Mouse (Mus musculus) stomach, postnatal 0 days (tissue): ENCODE data around the gene Zswim1. TPM values are rescaled to one million over a fixed set of nuclear protein-coding genes. Genes with fewer than 3 reads are reported as not detected.

ENCODE experiments used
- ATAC-seq: fragments of 200-750 bp; cut with Nextera tagmentation; 2 replicates; pipeline ENCODE4 v1.8.0; 2017; ENCODE audit not compliant: low FRiP score, low TSS enrichment
- DNase-seq: peaks from one replicate; pipeline ENCODE4 v3.0.0-alpha.2; 2016; ENCODE audit warnings: low spot score
- H3K27ac ChIP-seq: fragments of 300-500 bp; sonication (generic); replicated peaks from 2 replicates; pipeline ENCODE4 v1.5.1; 2014; ENCODE audit warnings: mild to moderate bottlenecking, control low read depth
- H3K27me3 ChIP-seq: fragments of 300-500 bp; sonication (generic); 2 replicates; pipeline ENCODE4 v1.6.1; 2014; ENCODE audit warnings: low read length; ENCODE audit not compliant: control insufficient read depth, insufficient read depth
- H3K36me3 ChIP-seq: fragments of 300-500 bp; sonication (generic); 2 replicates; pipeline ENCODE4 v1.6.1; 2014; ENCODE audit warnings: low read length, mixed read lengths; ENCODE audit not compliant: control insufficient read depth, insufficient read depth
- H3K4me1 ChIP-seq: fragments of 300-500 bp; sonication (generic); replicated peaks from 2 replicates; pipeline ENCODE4 v1.6.1; 2014; ENCODE audit warnings: antibody characterized with exemption; ENCODE audit not compliant: control insufficient read depth, insufficient read depth
- H3K4me2 ChIP-seq: fragments of 300-500 bp; sonication (generic); replicated peaks from 2 replicates; pipeline ENCODE4 v1.6.1; 2014; ENCODE audit warnings: low read depth, mild to moderate bottlenecking, control low read depth, moderate library complexity
- H3K4me3 ChIP-seq: fragments of 300-500 bp; sonication (generic); 2 replicates; pipeline ENCODE4 v1.5.1; 2014; ENCODE audit warnings: low read depth, low read length, control low read depth
- H3K9ac ChIP-seq: fragments of 300-500 bp; sonication (generic); 2 replicates; pipeline ENCODE4 v1.6.1; 2014; ENCODE audit warnings: mild to moderate bottlenecking, low read length, control low read depth, mixed read lengths
- H3K9me3 ChIP-seq: fragments of 300-500 bp; sonication (generic); 2 replicates; pipeline ENCODE4 v1.6.1; 2016; ENCODE audit warnings: low read length; ENCODE audit not compliant: control insufficient read depth
- CTCF ChIP-seq: IDR thresholded peaks from 2 replicates; pipeline ENCODE4 v1.5.1; 2016; ENCODE audit warnings: antibody characterized with exemption, low read depth, mild to moderate bottlenecking, moderate library complexity
- EP300 ChIP-seq: optimal IDR thresholded peaks from 2 replicates; pipeline ENCODE3; 2016; ENCODE audit warnings: antibody characterized with exemption
- WGBS: fragments of 180-500 bp; shearing (Covaris S2); extraction: QIAGEN DNeasy Blood & Tissue Kit; methylation state at CpG from one replicate; pipeline ENCODE4 v1.1.7; 2014; 5-methylcytosine and 5-hydroxymethylcytosine counted together
- polyA plus RNA-seq: library from polyadenylated mRNA; unstranded; fragments of >200 nt; fragmentation: Nextera tagmentation; extraction: Ambion mirVana; gene quantifications from 2 replicates; pipeline ENCODE4 v1.2.1, GENCODE M21; 2015

Zswim1 gene
- polyA plus RNA-seq, 1 experiment from 2014 or later: 10.1 TPM

GRCm38 (mm10) chr2:164827146-164827850 lies 4.8 kb downstream of the Zswim1 start:
- DNase-seq: no peak
- TF ChIP-seq CTCF (no peak), EP300 (no peak)
- Histone ChIP-seq H3K36me3 (peaks cover 16% of the 10 kb centered on the region; the same call in 1 of the 2 replicates), H3K4me1 (0 out of 2 replicates have a peak, but pooled peaks cover 2% of the 10 kb centered on the region), H3K27me3 (no peaks in the 10 kb centered on the region), H3K4me3 (no peak overlapping the region), H3K27ac (no peak overlapping the region), H3K4me2 (no peak overlapping the region), H3K9ac (no peak overlapping the region), H3K9me3 (no peaks in the 10 kb centered on the region)
- 90% methylated on average over 15 of the region's 16 CpGs for WGBS
- no peak for ATAC-seq

GRCm38 (mm10) chr2:164828437-164828836 lies 6.0 kb downstream of the Zswim1 start, which contains the start of gene Spata25:
Spata25 (minus strand) TSS chr2:164828537.
- H3K9ac ChIP-seq: no peak within 1 kb of the TSS
- H3K27ac ChIP-seq: no peak within 1 kb of the TSS
- H3K36me3 ChIP-seq: peaks cover 16% of the 10 kb centered on the region; the same call in 1 of the 2 replicates
- H3K27me3 ChIP-seq: no peaks in the 10 kb centered on the region
- 83% methylated on average over 6 of the region's 6 CpGs for WGBS
- H3K4me1 ChIP-seq: 0 out of 2 replicates have a peak, but pooled peaks cover 5% of the 10 kb centered on the region
- DNase-seq (no peak), ATAC-seq (no peak)
- H3K9me3 ChIP-seq: no peaks in the 10 kb centered on the region
- H3K4me3 ChIP-seq: no peak within 1 kb of the TSS
- TF ChIP-seq CTCF (no peak), EP300 (no peak)
- no peak within 1 kb of the TSS for H3K4me2 ChIP-seq

- Histone ChIP-seq H3K4me3 (no peak overlapping the region), H3K27me3 (no peaks in the 10 kb centered on the region), H3K4me1 (0 out of 2 replicates have a peak, but pooled peaks cover 2% of the 10 kb centered on the region), H3K9me3 (no peaks in the 10 kb centered on the region), H3K4me2 (no peak overlapping the region), H3K9ac (no peak overlapping the region), H3K36me3 (peaks cover 16% of the 10 kb centered on the region; the same call in 1 of the 2 replicates), H3K27ac (no peak overlapping the region)
- 92% methylated on average over 1 of the region's 1 CpGs for WGBS
- DNase-seq (no peak), ATAC-seq (no peak)
- no peak for TF ChIP-seq CTCF
- TF ChIP-seq EP300: no peak
These were observed 6.6 kb downstream of the Zswim1 start for GRCm38 (mm10) chr2:164829090-164829489.

- H3K4me3 ChIP-seq: no peak overlapping the region
- H3K27me3 ChIP-seq: no peaks in the 10 kb centered on the region
- no peak for TF ChIP-seq EP300
- H3K27ac ChIP-seq: no peak overlapping the region
- peaks cover 2% of the 10 kb centered on the region; the same call in 1 of the 2 replicates for H3K4me1 ChIP-seq
- H3K9me3 ChIP-seq: no peaks in the 10 kb centered on the region
- peaks cover 7% of the 10 kb centered on the region; the same call in 1 of the 2 replicates for H3K36me3 ChIP-seq
- H3K4me2 ChIP-seq: no peak overlapping the region
- DNase-seq (no peak), ATAC-seq (no peak)
- no peak overlapping the region for H3K9ac ChIP-seq
- WGBS: 82% methylated on average over 10 of the region's 10 CpGs
These were observed 8.5 kb downstream of the Zswim1 start for GRCm38 (mm10) chr2:164831029-164831428.

DNA sequence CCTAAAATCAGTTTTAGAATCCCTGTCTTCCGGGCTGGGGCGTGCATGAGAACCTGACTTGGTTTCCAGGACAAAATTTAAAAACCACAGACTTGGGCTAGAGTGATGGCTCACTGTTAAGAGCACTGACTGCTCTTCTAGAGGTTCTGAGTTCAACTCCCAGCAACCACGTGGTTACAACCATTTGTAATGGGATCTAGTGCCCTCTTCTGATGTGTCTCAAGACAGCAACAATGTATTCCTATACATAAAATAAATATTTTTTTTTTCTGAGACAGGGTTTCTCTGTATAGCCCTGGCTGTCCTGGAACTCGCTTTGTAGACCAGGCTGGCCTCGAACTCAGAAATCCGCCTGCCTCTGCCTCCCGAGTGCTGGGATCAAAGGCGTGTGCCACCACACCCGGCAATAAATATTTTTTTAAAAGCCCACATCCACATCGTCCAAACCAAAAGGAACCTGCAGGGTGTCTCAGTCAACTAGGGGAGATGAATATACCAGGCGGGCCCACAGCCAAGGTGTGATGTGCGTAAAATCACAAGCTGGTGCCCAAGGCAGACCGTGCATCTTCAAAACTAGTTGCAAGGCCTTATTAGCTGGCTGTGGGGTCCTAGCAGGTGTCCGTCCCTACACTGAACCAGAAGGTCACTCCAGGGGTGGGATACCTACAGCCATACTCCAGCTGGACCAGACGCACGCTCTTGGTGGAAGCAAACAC lies 9.7 kb downstream of the Zswim1 start:
- DNase-seq: no peak
- H3K4me3 ChIP-seq: peak overlapping the region; percentile 70

More for the DNA sequence above, 9.7 kb downstream of the Zswim1 start:
- 60% methylated on average over 16 of the region's 16 CpGs for WGBS
- Histone ChIP-seq H3K4me2 (peak overlapping the region; percentile 98), H3K27me3 (no peaks in the 10 kb centered on the region), H3K36me3 (peaks cover 7% of the 10 kb centered on the region; the same call in 1 of the 2 replicates), H3K4me1 (peaks cover 2% of the 10 kb centered on the region; the same call in 1 of the 2 replicates), H3K27ac (peak overlapping the region; percentile 84; the same call in 1 of the 2 replicates), H3K9ac (peak overlapping the region; percentile 71; the same call in 1 of the 2 replicates), H3K9me3 (no peaks in the 10 kb centered on the region)
- ATAC-seq: no peak; the same call in 1 of the 2 replicates
- TF ChIP-seq EP300 (no peak), CTCF (no peak)
